Mouse (Mus musculus): ENCODE measurements at regions not wholly inside any gene's neighbourhood (a gene's known extent, or its start where the extent isn't known, plus 50 kb on each side); places are given as distances from the start of the nearest gene placed in this dataset.
A peak's percentile ranks its signal among the peaks of the same experiment; 100 is the strongest.

DNA sequence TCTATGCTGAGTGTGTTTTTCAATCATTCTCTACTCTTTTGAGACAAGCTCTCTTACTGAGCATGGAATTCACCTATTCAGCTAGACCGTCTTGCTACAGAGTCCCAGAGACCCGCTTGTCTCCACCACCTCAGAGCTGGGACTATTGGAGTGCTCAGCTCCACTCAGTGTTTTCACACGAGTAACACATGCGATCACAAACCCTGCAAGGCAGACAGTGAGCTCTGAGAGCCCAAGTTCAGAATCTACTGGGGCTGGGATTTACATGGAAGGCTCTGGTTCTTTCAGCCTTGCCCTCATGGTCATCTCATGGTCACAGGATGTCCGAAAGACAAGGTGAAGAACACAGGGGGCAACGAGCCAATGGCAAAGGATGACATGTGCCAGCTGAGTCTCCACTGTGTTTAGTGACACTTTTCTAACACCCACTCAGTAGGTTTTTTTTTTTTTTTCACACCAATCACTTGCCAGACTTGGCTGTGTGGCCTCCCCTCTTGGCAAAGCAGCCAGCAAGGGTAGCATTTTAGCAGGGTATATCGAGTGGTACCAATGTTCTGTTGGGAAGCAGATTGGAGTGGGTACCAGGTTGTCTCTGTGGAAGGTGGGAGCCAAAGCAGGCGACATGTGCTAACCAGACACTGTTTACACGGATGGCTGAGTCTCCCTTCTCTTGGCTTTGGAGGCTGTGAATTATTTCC, 51.2 kb upstream of the Gtsf1l start:
- H3K4me1 ChIP-seq (replicated peaks; ENCODE audit: low read depth, low read length) = peaks cover 3% of the 10 kb centered on the region; the same call in 1 of the 2 replicates
- H3K36me3 ChIP-seq (ENCODE audit: insufficient read depth, low read length) = no peaks in the 10 kb centered on the region
- H3K9me3 ChIP-seq (ENCODE audit: low read length) = peaks cover 11% of the 10 kb centered on the region
- TF ChIP-seq POU5F1 (IDR thresholded peaks at IDR 0.05; ENCODE audit: borderline replicate concordance, low read length) = no peak
- TF ChIP-seq NANOG (IDR thresholded peaks at IDR 0.05; ENCODE audit: borderline replicate concordance, low read length) = no peak
- TF ChIP-seq CTCF (conservative IDR thresholded peaks at IDR 0.05; ENCODE audit: low read length) = no peak
- no peak overlapping the region for H3K4me3 ChIP-seq (replicated peaks; ENCODE audit: low read length)
- H3K27me3 ChIP-seq (ENCODE audit: insufficient read depth, low read length) = peaks cover 6% of the 10 kb centered on the region

DNA sequence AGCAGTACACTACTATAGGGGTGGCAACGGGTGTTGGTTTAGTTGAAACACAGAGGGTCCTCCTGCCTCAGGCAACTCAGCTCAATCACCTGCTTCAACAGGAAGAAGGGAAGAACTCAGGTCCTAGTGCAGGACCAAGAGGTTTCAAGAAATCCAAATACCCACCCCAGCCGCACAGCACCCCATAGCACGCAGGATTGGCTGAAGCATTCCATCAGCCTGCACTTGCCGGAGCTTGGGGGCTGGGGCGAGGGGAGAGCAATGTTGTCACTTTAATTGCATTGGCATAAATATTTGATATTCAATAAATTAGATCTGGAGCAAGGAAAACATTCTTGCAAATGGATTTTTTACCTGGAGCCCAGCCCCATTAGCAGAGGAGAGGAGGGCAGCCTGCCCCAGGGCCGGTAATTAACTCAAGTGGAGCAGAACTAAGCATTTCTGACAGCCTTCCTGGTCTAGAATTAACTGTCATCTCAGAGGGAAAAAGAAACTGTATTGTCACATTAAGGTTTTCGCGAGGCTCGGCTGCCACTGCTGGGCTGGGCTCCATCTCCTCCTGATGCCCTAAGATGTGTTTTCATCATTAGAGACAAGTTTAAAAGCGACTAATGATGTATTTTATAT, 55.2 kb upstream of the Gtsf1l start:
- peaks cover 11% of the 10 kb centered on the region for H3K9me3 ChIP-seq (ENCODE audit: low read length)
- peaks cover 24% of the 10 kb centered on the region for H3K27me3 ChIP-seq (ENCODE audit: insufficient read depth, low read length)
- peaks cover 6% of the 10 kb centered on the region for H3K4me1 ChIP-seq (replicated peaks; ENCODE audit: low read depth, low read length)
- no peak overlapping the region for H3K4me3 ChIP-seq (replicated peaks; ENCODE audit: low read length)
- no peaks in the 10 kb centered on the region for H3K36me3 ChIP-seq (ENCODE audit: insufficient read depth, low read length)
- TF ChIP-seq CTCF (conservative IDR thresholded peaks at IDR 0.05; ENCODE audit: low read length) = no peak

DNA sequence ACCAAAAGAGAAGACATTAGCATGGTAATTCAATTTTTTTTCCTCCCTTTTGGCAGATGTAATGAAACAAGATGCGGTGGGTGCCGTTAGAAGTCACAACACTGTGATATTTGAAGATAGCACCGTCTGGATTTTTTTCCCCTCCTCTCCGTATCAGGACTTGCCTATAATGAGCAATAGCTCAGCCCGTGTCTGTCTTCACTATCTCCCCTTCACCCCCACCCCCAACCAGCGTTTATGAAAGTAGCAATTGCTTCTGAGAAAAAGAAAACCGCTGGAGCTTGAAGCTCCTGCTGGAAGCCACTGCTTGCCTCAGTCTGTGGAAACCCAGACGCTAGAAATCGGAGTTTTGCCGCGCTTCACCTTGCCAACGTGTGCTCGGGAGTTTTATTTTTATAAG, 55.8 kb upstream of the Gtsf1l start:
- no peak for TF ChIP-seq NANOG (IDR thresholded peaks at IDR 0.05; ENCODE audit: borderline replicate concordance, low read length)
- TF ChIP-seq POU5F1 (IDR thresholded peaks at IDR 0.05; ENCODE audit: borderline replicate concordance, low read length) = no peak
- TF ChIP-seq CTCF (conservative IDR thresholded peaks at IDR 0.05; ENCODE audit: low read length) = no peak
- Histone ChIP-seq H3K27me3 (ENCODE audit: insufficient read depth, low read length) (peaks cover 27% of the 10 kb centered on the region), H3K9me3 (ENCODE audit: low read length) (peaks cover 11% of the 10 kb centered on the region), H3K4me1 (replicated peaks; ENCODE audit: low read depth, low read length) (peaks cover 6% of the 10 kb centered on the region), H3K36me3 (ENCODE audit: insufficient read depth, low read length) (no peaks in the 10 kb centered on the region), H3K4me3 (replicated peaks; ENCODE audit: low read length) (no peak overlapping the region)

DNA sequence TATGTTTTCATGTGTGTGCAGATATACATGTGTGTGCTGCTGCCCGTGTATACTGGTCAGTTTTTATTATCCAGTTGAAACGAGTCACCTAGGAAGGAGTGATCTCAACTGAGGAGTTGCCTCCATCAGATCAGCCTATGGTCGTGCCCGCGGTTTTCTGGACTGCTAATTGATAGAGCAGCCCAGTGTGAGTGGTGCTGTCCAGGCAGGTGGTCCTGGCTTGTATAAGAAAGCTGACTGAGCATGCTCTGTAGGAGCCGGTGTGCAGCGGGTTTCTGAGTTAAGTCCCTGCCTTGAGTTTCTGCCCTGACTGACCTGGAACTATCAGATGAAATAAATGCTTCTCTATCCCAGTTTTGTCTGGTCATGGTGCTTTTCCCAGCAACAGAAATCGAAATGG, 56.9 kb upstream of the Tox2 start:
- Histone ChIP-seq H3K36me3 (ENCODE audit: insufficient read depth, low read length) (no peaks in the 10 kb centered on the region), H3K27me3 (ENCODE audit: insufficient read depth, low read length) (peaks cover 44% of the 10 kb centered on the region), H3K9me3 (ENCODE audit: low read length) (no peaks in the 10 kb centered on the region), H3K4me3 (replicated peaks; ENCODE audit: low read length) (no peak overlapping the region), H3K4me1 (replicated peaks; ENCODE audit: low read depth, low read length) (peaks cover 7% of the 10 kb centered on the region)
- TF ChIP-seq CTCF (conservative IDR thresholded peaks at IDR 0.05; ENCODE audit: low read length) (no peak), POU5F1 (IDR thresholded peaks at IDR 0.05; ENCODE audit: borderline replicate concordance, low read length) (no peak), NANOG (IDR thresholded peaks at IDR 0.05; ENCODE audit: borderline replicate concordance, low read length) (no peak)

DNA sequence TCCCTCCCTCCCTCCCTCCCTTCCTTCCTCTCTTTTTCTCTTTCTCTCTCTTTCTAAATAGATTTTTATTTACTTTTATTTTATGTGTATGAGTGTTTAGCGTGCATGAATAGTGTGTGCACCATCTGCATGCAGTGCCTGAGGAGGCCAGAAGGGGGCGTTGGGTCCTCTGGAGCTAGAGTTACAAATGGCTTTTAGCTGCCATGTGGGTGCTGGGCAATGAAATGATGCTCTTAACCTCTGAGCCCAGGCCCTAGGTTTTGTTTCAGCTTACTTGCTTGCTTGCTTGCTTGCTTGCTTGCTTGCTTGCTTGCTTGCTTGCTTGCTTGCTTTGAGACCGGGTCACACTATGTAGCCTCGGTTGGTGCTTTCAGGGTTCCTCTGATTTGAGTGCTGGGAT, 56.4 kb upstream of the Tox2 start:
- TF ChIP-seq CTCF (conservative IDR thresholded peaks at IDR 0.05; ENCODE audit: low read length) = peak; percentile 81
- TF ChIP-seq NANOG (IDR thresholded peaks at IDR 0.05; ENCODE audit: borderline replicate concordance, low read length) = no peak
- no peak for TF ChIP-seq POU5F1 (IDR thresholded peaks at IDR 0.05; ENCODE audit: borderline replicate concordance, low read length)
- Histone ChIP-seq H3K4me3 (replicated peaks; ENCODE audit: low read length) (no peak overlapping the region), H3K4me1 (replicated peaks; ENCODE audit: low read depth, low read length) (peaks cover 12% of the 10 kb centered on the region), H3K36me3 (ENCODE audit: insufficient read depth, low read length) (no peaks in the 10 kb centered on the region), H3K9me3 (ENCODE audit: low read length) (no peaks in the 10 kb centered on the region), H3K27me3 (ENCODE audit: insufficient read depth, low read length) (peaks cover 49% of the 10 kb centered on the region)

DNA sequence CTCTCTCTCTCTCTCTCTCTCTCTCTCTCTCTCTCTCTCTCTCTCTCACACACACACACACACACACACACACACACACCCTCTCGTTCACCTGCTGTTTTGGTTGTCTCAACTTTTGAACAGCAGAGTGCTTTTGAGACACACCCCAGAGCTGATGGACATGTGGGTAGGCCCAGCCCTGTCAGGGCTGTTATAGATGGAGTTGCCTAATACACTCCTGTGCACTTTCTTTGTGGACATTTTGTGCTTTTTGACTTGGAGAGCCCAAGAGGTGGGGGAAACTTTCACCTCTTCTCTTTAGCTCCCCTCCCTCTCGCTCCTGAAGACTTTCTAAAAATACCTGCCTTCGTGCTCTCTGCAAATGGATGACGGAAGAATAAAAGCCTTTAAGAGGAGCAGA, 55.5 kb upstream of the Tox2 start:
- TF ChIP-seq CTCF (conservative IDR thresholded peaks at IDR 0.05; ENCODE audit: low read length) = no peak
- TF ChIP-seq NANOG (IDR thresholded peaks at IDR 0.05; ENCODE audit: borderline replicate concordance, low read length) = no peak
- H3K4me3 ChIP-seq (replicated peaks; ENCODE audit: low read length) = no peak overlapping the region
- H3K9me3 ChIP-seq (ENCODE audit: low read length) = no peaks in the 10 kb centered on the region
- peaks cover 12% of the 10 kb centered on the region for H3K4me1 ChIP-seq (replicated peaks; ENCODE audit: low read depth, low read length)
- H3K27me3 ChIP-seq (ENCODE audit: insufficient read depth, low read length) = peaks cover 58% of the 10 kb centered on the region
- H3K36me3 ChIP-seq (ENCODE audit: insufficient read depth, low read length) = no peaks in the 10 kb centered on the region

DNA sequence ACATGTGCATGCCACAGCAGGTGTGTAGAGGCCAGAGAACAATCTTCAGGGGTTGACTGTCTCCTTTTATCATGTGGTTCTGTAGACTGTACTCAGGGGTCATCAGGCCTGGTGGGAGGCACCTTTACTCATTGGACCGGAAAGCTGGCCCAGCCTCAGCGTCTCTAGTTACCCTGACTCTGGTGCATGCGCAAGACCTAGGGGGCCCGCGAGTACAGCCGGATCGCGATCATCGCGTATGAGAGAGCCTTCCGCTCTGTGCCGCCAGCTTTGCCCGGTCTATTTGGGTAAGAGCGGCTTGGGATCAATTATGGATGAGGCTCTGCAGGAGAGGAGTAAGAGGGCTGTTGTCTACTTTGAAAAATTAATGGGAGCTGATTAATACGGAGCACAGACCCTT, 51.9 kb upstream of the Tox2 start:
- TF ChIP-seq POU5F1 (IDR thresholded peaks at IDR 0.05; ENCODE audit: borderline replicate concordance, low read length) = no peak
- TF ChIP-seq NANOG (IDR thresholded peaks at IDR 0.05; ENCODE audit: borderline replicate concordance, low read length) = no peak
- TF ChIP-seq CTCF (conservative IDR thresholded peaks at IDR 0.05; ENCODE audit: low read length) = no peak
- Histone ChIP-seq H3K27me3 (ENCODE audit: insufficient read depth, low read length) (peaks cover 45% of the 10 kb centered on the region), H3K9me3 (ENCODE audit: low read length) (no peaks in the 10 kb centered on the region), H3K4me1 (replicated peaks; ENCODE audit: low read depth, low read length) (peaks cover 12% of the 10 kb centered on the region), H3K36me3 (ENCODE audit: insufficient read depth, low read length) (no peaks in the 10 kb centered on the region), H3K4me3 (replicated peaks; ENCODE audit: low read length) (peak overlapping the region; percentile 39)

DNA sequence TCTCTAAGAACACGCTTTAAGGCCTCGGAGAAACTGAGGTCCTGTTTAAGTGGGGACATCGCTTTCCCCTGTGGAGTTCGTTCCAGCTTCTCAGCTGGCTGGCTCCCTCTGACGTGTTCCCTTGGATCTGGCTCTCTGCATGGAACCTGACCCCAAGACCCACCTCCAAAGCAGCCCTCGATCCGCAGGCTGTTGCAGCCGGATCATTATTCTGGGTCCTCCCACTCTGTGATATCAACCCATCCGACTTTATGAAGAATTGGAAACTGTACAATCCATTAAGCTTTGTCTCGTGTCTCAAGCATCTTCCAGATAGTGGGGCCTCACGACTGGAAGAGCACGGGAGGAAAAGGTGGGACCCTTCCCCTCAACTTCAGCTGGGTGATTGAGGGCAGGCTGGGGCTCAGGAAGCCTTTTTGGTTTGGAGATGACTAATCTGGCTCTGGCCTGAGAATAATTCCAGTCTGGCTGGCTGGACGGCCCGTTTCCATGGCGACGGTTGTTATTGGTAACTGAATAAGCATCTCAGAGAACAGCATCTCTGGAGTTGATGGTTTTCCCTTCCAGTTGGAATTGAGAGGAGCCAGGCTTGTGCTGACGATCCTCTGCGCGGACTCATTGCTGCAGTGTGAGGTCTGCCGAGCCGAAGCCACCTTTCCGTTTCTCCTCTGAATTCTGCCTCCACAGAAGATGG, 50.4 kb upstream of the Tox2 start:
- no peaks in the 10 kb centered on the region for H3K9me3 ChIP-seq (ENCODE audit: low read length)
- no peak for TF ChIP-seq POU5F1 (IDR thresholded peaks at IDR 0.05; ENCODE audit: borderline replicate concordance, low read length)
- TF ChIP-seq CTCF (conservative IDR thresholded peaks at IDR 0.05; ENCODE audit: low read length) = no peak
- TF ChIP-seq NANOG (IDR thresholded peaks at IDR 0.05; ENCODE audit: borderline replicate concordance, low read length) = no peak
- peaks cover 43% of the 10 kb centered on the region for H3K27me3 ChIP-seq (ENCODE audit: insufficient read depth, low read length)
- H3K36me3 ChIP-seq (ENCODE audit: insufficient read depth, low read length) = no peaks in the 10 kb centered on the region
- H3K4me3 ChIP-seq (replicated peaks; ENCODE audit: low read length) = no peak overlapping the region
- 0 out of 2 replicates have a peak, but pooled peaks cover 6% of the 10 kb centered on the region for H3K4me1 ChIP-seq (replicated peaks; ENCODE audit: low read depth, low read length)

All from E14TG2a.4 (cell line).